Mouse (Mus musculus) G1E (cell line): Measurements from ENCODE around the gene Inf2.

Experiments
- CTCF ChIP-seq: IDR thresholded peaks from 2 replicates; pipeline ENCODE4 v1.5.1; 2012; ENCODE audit warnings: low read depth, low read length, inconsistent platforms, mixed read lengths
- POLR2AphosphoS5 ChIP-seq: IDR thresholded peaks from 2 replicates; pipeline ENCODE4 v1.6.1; 2012; ENCODE audit warnings: low read depth, low read length, inconsistent platforms; ENCODE audit not compliant: insufficient replicate concordance

GRCm38 (mm10) chr12:112644180-112644854 is 55.7 kb downstream of the Inf2 start, which contains the start of gene Siva1:
- no peak for TF ChIP-seq CTCF
- no peak for TF ChIP-seq POLR2AphosphoS5
